Mouse (Mus musculus) layer of hippocampus, adult 2 months (tissue): ENCODE data around the gene Sectm1b. TPM values are rescaled to one million over a fixed set of nuclear protein-coding genes. Genes with fewer than 3 reads are reported as not detected.
"Not testable (repeated sequence)": the region's sequence is repeated elsewhere in the genome, so short reads cannot be mapped to it uniquely, and the experiment has no call there.

Source experiments
- DNase-seq, 2 experiments: peaks; one replicate each; pipeline ENCODE4 v3.0.0; 2022; ENCODE audit warnings: low spot score in 2 of 2
- H3K27ac ChIP-seq: fragments of 200-600 bp; 2 replicates; pipeline ENCODE4 v1.8.1; 2022
- H3K4me3 ChIP-seq: fragments of 200-600 bp; 2 replicates; pipeline ENCODE4 v1.8.1; 2022; ENCODE audit warnings: mild to moderate bottlenecking
- CTCF ChIP-seq: fragments of 200-600 bp; conservative IDR thresholded peaks from 2 replicates; pipeline ENCODE4 v1.8.1; 2022; ENCODE audit warnings: antibody characterized with exemption, mild to moderate bottlenecking, moderate library complexity
- long read RNA-seq, 2 experiments: library from polyadenylated mRNA; stranded (forward); transcript quantifications; one replicate each; pipeline ENCODE4 v2.0.0; 2021; ENCODE audit warnings: borderline mapping rate in 2 of 2
- total RNA-seq, 2 experiments: library from RNA; stranded (reverse); gene quantifications; 2 replicates each; pipeline ENCODE4 v1.2.3; 2021

Gene Sectm1b
- not detected for total RNA-seq
- long read RNA-seq, experiment 1, partial matches to known transcripts = 0 of 1 reads
- long read RNA-seq, experiment 1, other reads (novel, unspliced or antisense) = 1 of 1 reads
- long read RNA-seq, experiment 2 = 0 reads

GRCm38 (mm10) chr11:121063379-121063778 is at the start of gene Sectm1b:
Sectm1b (minus strand) TSS chr11:121063569.
- Histone ChIP-seq H3K4me3 (no peak within 1 kb of the TSS), H3K27ac (no peak within 1 kb of the TSS)
- DNase-seq = no peak
- TF ChIP-seq CTCF = no peak

DNA sequence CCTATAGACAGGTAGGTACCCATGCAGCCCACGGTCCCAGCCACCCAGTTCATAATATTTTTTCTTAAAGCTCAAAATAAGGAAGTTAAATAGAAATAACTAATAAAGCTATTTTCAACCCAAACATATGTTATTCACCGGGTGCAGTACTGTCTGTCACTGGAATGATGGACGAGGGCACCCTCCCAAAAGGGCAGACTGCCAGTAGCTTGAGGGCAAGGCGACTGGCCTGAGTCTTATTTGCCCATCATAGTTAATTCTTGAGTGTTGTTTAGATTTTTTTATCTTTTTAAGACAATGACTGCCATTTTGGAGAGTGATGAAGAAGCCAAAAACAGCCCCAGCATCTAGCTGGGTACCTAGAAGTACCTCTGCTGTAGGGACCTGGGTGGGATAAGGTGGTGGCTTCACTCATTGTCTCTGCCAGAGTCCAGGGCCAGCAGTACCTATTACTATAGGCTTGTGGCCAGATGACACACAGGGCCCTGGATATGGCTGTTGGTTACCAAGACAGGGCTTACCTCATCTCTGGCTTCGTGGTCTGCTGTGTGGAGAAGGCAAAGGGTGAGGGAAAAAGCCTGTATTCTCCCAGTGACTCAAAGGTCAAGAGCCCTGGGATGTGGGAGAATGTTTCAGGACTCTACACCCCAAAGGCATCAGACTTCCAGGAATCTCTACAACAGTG is 48.9 kb upstream of the Sectm1b start:
- Histone ChIP-seq H3K27ac (no peak overlapping the region), H3K4me3 (no peak overlapping the region)
- no peak for DNase-seq
- TF ChIP-seq CTCF = no peak

DNA sequence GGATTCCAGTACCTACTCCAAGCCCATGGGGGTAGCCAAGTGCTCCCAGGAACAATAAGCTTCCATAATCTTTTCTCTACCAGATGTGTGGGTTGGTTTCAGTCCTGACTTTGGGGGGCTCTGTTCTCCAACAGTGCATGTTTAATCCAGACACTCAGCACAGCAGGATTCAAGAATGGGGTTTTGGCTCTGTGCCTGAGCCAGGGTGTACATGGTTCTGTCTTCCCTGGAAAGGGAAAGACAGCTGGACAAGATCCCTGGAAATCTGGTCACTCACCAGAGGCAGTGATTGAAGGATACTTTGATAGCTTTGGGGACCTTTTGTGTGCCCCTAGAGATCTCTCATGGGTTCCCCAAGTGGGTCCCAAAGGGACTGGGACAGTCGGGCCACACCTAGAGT is 48.2 kb upstream of the Sectm1b start:
- Histone ChIP-seq H3K4me3 (no peak overlapping the region), H3K27ac (no peak overlapping the region)
- DNase-seq = no peak
- no peak for TF ChIP-seq CTCF

- no peak for TF ChIP-seq CTCF
- Histone ChIP-seq H3K4me3 (no peak overlapping the region), H3K27ac (no peak overlapping the region)
- no peak for DNase-seq
Measured at GRCm38 (mm10) chr11:121111051-121111450, 47.7 kb upstream of the Sectm1b start.

DNA sequence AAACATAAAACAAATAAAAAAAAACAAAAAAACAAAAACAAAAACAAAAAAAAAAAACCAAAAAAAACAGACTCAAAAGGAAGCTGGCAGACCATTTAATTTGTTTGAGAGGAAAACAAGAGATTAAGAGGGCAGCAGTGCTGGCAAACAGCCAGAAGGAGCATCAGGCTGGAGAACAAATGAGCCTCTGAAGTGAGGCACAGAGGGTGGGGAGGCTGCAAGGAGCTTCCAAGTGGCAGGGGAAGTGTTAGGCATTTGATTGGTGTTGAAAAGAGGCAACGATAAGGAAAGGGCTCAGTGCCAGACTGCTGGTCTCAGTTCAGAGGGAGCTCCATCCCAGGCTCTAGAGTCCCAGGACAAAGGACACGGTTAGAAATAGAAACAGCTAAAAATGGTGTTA is 46.6 kb upstream of the Sectm1b start:
- TF ChIP-seq CTCF = no peak
- Histone ChIP-seq H3K27ac (no peak overlapping the region), H3K4me3 (no peak overlapping the region)
- no peak for DNase-seq

DNA sequence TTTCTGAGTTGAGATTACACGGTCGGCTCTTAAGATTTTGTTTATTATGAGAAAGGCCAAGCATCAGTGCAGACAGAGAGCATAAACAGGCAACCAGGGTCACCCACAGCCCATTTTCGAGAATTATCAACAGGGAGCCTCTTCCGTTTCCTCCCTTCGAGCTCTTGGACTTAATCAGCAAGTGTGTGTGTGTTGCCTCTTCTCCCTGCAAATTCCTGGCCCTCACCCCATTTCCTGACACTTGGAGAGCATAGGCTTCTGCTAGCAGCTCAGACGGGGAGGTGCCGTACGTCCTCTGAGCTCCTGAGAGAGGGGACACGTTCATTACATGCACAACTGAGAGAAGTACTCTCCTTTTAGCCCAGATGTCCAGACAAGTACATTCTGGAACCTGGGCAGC is 44.7 kb upstream of the Sectm1b start:
- no peak for DNase-seq
- H3K4me3 ChIP-seq = no peak overlapping the region
- no peak for TF ChIP-seq CTCF
- no peak overlapping the region for H3K27ac ChIP-seq

DNA sequence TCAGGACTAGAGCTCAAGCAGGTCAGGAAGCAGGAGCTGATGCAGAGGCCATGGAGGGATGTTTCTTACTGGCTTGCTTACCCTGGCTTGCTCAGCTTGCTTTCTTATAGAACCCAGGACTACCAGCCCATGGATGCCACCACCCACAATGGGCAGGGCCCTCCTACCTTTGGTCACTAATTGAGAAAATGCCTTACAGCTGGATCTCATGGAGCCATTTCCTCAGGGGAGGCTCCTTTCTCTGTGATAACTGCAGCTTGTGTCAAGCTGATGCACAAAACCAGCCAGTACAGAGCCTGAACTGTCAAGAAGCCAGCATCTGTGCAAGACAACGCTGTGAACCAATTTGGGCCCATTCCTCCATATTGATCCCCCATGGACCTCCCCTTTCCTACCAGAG is 43.9 kb upstream of the Sectm1b start:
- H3K4me3 ChIP-seq, DNase-seq, H3K27ac ChIP-seq: not testable (repeated sequence)

DNA sequence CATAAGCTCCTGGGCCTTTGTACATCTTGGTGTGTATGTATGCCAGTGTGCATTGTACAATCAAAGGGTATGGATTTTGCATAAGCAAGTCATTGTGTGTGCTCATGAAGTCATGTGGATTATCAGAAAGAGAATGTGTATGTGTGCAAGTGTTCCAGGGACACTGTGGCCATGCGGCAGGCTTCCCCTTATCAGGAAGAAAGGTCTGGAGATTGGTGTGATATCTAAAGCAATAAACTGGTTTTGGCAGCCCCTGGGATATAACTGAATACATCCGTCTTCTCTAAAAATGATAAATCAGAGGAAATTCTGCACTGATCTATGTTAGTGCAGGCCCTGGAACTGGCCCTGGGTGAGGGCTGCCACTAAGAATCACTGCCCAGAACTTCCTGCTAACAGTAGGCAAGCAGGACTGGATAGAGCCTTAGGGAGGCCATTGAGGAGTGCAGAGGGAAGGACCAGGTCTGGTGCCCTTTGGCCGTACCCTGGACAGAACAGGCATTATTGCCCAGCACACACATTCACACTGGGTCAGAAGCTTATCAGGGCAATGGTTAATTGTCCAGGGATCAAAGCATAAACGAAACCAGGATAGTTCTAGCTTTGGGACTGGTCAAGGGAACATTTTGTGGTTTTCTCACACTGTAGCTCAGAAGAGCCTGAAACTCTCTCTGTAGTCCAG is 37.9 kb upstream of the Sectm1b start:
- no peak for TF ChIP-seq CTCF
- DNase-seq = no peak
- H3K27ac ChIP-seq = no peak overlapping the region
- no peak overlapping the region for H3K4me3 ChIP-seq

DNA sequence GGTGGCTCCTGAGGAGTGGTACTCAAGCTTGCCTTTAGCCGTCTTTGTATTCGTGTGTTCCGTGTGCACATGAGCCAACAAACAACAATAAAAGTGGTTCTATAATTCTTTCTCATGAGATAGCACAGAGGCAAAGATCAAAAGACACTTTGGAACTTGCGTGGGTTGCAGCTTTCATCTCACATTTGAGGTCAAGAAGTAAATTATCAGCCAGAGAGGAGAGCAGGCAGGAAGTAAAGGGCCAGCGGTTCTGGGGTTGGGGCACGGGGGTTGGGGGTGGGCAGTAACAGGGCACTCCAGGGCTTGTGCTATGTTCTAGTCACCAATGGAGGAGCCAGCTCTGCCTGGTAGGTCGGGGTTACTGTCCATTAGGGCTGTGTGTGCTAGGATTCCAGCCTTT is 37.3 kb upstream of the Sectm1b start:
- Histone ChIP-seq H3K4me3 (no peak overlapping the region), H3K27ac (no peak overlapping the region)
- DNase-seq = no peak
- TF ChIP-seq CTCF = no peak

GRCm38 (mm10) chr11:121099762-121100161 is 36.4 kb upstream of the Sectm1b start:
- no peak for TF ChIP-seq CTCF
- no peak for DNase-seq
- Histone ChIP-seq H3K4me3 (no peak overlapping the region), H3K27ac (no peak overlapping the region)

GRCm38 (mm10) chr11:121092606-121093585 is 29.5 kb upstream of the Sectm1b start:
- Histone ChIP-seq H3K4me3 (no peak overlapping the region), H3K27ac (no peak overlapping the region)
- DNase-seq = no peak
- no peak for TF ChIP-seq CTCF

DNA sequence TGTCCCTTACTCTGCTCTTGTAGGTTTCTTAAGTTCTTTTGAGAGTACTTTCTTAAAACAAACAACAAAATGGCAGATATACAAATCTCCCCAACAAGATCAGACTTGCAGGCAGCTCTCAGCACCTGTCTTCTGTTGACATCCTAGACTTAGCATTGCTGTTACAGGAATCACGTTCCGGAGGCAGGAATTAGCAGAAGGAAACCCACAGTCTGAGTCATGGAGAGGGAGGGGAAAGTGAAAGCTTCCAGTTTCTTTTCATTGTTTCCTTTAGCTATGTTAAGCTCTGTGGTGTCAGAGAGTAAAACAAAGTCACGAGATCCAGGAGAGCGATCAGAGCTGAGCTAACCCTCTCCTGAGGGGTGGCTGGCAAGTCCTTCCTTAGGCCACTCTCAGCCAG is 27.6 kb upstream of the Sectm1b start:
- no peak for DNase-seq
- TF ChIP-seq CTCF = no peak

DNA sequence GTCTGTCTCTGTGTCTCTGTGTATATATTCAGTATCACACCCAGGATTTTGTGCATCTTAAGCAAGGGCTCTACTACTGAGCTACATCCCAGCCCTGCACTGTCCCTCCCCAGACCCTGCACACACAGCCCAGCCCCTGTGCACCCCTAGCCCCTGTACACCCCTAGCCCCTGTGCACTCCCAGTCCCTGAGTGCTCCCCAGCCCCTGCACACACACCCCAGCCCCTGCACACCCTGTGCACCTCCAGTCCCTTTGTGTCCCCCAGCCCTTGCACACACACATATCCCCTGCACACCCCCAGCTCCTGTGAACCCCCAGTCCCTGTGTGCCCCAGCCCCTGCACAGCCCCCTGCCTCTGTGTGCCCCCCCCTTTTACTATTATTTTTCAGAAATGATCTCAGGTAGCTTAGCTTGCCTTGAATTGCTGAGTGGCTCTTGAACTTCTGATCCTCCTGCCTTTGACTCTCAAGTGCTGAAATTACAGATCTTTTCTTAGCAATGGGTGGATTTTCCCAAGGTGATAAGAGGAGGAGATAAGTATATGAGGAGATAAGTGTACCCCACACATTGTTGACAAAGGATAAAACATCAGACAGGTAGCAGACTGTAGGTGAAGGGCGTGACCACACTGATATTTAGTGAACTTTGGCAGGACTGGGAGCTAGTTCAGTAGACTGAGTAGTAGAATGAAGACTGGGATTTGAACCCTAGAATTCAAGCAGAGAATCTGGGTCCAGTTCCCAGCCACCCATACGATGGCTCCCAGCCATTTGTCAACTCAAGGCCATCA is 26.6 kb upstream of the Sectm1b start:
- H3K4me3 ChIP-seq = no peak overlapping the region
- no peak overlapping the region for H3K27ac ChIP-seq
- no peak for DNase-seq
- no peak for TF ChIP-seq CTCF

More for the DNA sequence above, 27.6 kb upstream of the Sectm1b start:
- H3K4me3 ChIP-seq = no peak overlapping the region
- H3K27ac ChIP-seq = no peak overlapping the region
